Mouse (Mus musculus): ENCODE results near the gene Tmem189. TPM values are rescaled to one million over a fixed set of nuclear protein-coding genes. Genes with fewer than 3 reads are reported as not detected.
A peak's percentile ranks its signal among the peaks of the same experiment; 100 is the strongest.

The Tmem189 gene
- total RNA-seq, 2 experiments from 2014 or later, result 16.8 to 19.5 TPM

DNA sequence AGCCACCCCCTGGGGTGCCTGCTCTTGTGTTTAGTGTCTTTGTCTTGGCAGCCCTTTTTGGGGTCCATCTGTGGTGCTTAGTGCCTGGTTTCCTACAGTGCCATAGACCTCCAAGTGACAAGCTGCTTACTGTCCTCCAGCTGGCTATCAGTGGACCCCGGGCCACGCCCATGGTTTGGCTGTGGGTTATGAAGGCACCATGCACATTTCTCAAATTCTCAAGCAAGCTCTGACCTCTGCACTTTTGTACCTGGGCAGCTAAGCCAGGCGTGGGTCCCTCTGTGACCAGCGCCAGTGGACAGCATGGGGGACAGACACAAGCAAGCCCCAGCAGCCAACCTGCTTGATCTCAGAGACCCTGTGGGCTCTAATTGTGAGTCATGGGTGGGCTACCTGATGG lies 14.8 kb upstream of the Tmem189 start:
- ATAC-seq (replicated peaks; ENCODE audit: low FRiP score, low TSS enrichment, poor library complexity, severe bottlenecking), result no peak

GRCm38 (mm10) chr2:167702126-167702525 lies 12.5 kb upstream of the Tmem189 start:
- ATAC-seq (replicated peaks; ENCODE audit: low FRiP score, low TSS enrichment, poor library complexity, severe bottlenecking), result no peak

DNA sequence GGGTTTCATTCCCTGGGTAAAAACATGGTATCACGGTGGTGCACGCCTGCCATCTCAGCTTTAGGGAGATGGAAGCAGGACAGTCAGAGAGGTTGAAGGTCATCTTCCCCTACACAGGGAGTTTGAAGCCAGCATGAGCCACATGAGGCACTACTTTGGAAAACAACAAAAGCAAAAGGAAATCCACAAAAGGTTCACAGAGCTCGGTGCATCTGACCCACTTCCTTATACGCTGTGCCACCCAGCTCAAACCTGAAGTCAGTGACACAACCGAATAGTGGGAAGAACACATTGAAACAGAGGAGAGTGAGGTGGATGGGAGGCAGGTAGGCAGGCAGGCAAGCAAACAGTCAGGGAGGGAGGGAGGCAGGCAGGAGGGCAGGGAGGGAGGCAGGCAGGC lies 11.8 kb upstream of the Tmem189 start:
- ATAC-seq (replicated peaks; ENCODE audit: low FRiP score, low TSS enrichment, poor library complexity, severe bottlenecking), result no peak

DNA sequence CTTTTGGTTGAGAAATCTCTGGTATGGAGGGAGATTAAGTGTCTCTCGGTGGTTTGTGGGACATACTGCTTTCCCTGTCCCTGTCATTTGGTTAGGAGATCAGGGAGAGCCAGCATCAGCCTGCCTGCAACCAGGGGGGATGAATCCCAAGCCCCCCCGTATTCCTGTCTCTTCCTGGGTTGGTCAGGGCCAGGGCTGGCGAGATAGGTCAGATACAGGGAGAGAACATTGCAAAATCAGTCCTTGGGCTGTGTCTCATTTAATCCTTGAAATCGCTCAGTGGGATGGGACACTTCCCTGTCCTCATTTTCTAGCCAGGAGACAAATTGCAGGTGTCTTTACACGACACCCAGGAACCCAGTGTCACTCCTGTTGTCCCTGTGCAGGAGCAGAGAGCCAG lies 10.4 kb upstream of the Tmem189 start:
- ATAC-seq (replicated peaks; ENCODE audit: low FRiP score, low TSS enrichment, poor library complexity, severe bottlenecking), result no peak

DNA sequence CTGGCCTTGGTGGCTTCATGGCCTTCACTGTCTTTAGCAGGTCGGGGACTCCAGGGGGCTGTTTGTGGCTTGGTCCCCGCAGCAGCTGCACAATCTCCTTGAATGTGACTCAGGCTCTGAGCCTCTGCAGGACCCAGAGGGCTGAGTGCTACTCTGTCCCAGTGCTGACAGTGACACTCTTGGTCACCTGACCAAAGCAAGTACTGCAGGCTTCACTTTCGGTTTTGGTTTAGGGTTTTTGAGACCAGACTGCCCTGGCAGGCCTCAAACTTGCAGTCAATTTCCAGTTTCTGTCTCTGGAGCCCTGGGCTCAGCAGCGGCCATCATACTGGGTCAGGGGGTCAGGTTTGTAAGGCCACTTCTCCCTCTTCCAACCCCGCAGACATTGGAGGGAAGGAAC lies 8.3 kb upstream of the Tmem189 start:
- ATAC-seq (replicated peaks; ENCODE audit: low FRiP score, low TSS enrichment, poor library complexity, severe bottlenecking), result peak; percentile 89

DNA sequence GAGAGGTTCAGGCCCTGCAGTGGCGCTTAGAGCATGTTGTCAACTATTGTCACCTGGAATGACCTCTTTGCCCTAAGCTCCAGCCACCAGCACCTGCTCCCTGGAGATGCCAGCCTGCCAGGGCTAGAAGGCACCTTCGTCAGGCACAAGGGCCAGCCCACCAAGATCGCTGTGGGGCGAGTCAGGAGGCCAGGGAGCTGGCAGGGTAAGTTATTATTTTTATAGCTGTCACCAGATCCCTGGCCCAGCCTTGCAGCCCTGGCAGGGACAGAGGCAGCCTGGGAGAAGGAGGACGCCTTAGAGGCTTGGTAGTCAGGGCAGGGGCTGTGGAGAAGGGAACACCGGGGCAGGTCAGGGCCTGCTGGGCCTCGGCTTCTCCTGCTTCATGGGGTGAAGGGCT lies 6.5 kb upstream of the Tmem189 start:
- no peak for ATAC-seq (replicated peaks; ENCODE audit: low FRiP score, low TSS enrichment, poor library complexity, severe bottlenecking)

GRCm38 (mm10) chr2:167695491-167695890 lies 5.9 kb upstream of the Tmem189 start:
- no peak for ATAC-seq (replicated peaks; ENCODE audit: low FRiP score, low TSS enrichment, poor library complexity, severe bottlenecking)

- no peak for ATAC-seq (replicated peaks; ENCODE audit: low FRiP score, low TSS enrichment, poor library complexity, severe bottlenecking)
These were observed 5.3 kb upstream of the Tmem189 start for GRCm38 (mm10) chr2:167694963-167695362.

DNA sequence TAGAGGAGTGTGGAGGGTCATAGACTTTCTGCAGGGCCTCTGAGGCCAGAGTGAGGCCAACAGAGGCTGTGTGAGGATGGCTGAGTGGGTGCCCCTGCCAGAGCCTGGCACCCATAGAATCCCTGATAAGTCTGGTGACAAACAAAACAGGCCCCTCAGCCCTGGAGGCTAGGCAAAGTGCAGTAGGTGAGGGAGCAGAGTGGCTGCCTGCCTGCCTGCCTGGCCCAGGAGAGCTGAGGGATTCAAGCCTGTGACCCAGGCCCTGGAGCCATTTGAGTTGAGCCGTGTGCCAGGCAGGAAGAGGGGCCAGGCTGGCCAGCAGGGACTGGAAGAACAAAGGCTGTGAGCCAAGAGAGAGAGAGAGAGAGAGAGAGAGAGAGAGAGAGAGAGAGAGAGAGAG lies 4.6 kb upstream of the Tmem189 start:
- no peak for ATAC-seq (replicated peaks; ENCODE audit: low FRiP score, low TSS enrichment, poor library complexity, severe bottlenecking)

GRCm38 (mm10) chr2:167693540-167693939 lies 3.9 kb upstream of the Tmem189 start:
- no peak for ATAC-seq (replicated peaks; ENCODE audit: low FRiP score, low TSS enrichment, poor library complexity, severe bottlenecking)

DNA sequence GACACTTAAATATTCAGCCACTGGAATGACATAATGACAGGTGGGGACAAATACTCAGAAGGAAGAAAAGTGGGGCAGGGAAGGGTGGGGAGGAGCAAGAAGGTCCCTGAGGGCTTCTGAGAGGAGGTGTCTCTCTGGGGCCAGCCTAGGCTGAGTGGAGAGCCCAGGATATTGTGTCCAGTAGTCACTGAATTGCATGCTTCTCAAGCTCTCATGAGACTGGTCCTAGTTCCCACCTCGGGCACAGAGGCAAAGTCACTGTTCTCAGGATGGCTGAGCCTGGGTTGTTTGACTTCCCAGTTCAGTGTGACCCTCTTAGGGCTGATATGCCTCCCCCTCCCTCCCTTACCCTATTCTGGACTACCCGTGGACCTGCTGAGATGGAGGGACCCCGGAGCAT lies 3.2 kb upstream of the Tmem189 start:
- no peak for ATAC-seq (replicated peaks; ENCODE audit: low FRiP score, low TSS enrichment, poor library complexity, severe bottlenecking)

GRCm38 (mm10) chr2:167691871-167692661 lies 2.4 kb upstream of the Tmem189 start:
- ATAC-seq (replicated peaks; ENCODE audit: low FRiP score, low TSS enrichment, poor library complexity, severe bottlenecking), result no peak

DNA sequence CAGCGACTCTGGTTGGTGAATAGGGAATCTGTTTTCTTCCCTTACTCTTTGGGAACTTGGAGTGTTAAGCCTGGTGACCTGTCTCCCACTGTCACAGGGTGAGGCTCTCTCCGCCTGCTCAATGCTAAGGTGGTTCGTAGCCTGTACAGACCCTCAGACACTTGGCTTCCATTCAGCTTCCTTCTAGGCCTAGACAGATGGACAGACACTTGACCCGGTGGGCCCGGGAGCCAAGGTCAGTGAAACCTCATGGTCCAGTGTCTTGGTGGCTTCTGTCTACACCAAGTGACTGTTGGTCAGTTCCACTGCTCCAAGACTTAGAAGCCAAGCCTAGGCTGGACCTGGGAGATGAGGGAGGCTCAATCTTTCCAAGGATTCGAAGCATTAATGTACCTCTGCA lies 1.8 kb upstream of the Tmem189 start:
- ATAC-seq (replicated peaks; ENCODE audit: low FRiP score, low TSS enrichment, poor library complexity, severe bottlenecking), result no peak

DNA sequence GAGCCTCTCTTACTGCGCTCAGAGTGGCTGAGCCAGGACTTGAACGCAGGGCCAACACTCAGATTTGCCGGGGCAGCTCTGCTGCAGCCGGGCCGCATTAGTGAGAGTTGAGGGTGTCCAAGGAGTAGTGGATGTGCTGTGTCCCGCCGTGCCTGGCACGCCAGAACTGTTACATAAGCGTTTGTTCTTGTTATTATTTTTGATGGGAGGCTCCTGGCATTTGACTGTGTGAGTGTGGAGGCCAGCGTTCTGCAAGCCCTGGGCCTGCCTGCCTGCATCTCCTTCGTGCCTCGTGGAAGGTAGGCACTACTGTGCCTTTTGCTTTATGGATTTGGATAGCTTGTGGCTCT lies 1.3 kb upstream of the Tmem189 start:
- no peak for ATAC-seq (replicated peaks; ENCODE audit: low FRiP score, low TSS enrichment, poor library complexity, severe bottlenecking)

GRCm38 (mm10) chr2:167690219-167690961 lies 768 bp upstream of the Tmem189 start:
- no peak for ATAC-seq (replicated peaks; ENCODE audit: low FRiP score, low TSS enrichment, poor library complexity, severe bottlenecking)

GRCm38 (mm10) chr2:167688498-167689451 lies 847 bp downstream of the Tmem189 start, which contains the start of gene Cebpb:
Cebpb (plus strand) TSS chr2:167688915.
- ATAC-seq (replicated peaks; ENCODE audit: low FRiP score, low TSS enrichment, poor library complexity, severe bottlenecking), result peak; percentile 37

DNA sequence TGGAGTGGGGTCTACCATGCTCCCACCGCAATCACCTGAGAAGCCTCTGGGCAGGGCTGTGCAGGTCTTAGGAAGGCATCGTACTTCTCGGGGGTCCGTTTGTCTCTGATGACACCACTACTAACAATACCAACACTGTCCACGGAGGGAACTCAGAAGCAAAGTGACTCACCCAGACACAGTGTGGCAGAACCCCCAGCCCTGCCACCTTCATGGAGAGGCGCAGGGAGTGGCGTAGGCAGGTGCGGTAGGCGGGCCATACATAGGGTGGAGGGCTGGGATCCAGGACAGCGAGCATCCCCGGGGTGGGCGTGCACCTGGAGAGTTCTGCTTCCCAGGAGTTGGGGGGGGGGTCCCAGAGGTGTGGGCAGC lies 1.5 kb downstream of the Tmem189 start:
- ATAC-seq (replicated peaks; ENCODE audit: low FRiP score, low TSS enrichment, poor library complexity, severe bottlenecking), result no peak

- ATAC-seq (replicated peaks; ENCODE audit: low FRiP score, low TSS enrichment, poor library complexity, severe bottlenecking), result no peak
These were observed 1.9 kb downstream of the Tmem189 start for GRCm38 (mm10) chr2:167687651-167688101.

DNA sequence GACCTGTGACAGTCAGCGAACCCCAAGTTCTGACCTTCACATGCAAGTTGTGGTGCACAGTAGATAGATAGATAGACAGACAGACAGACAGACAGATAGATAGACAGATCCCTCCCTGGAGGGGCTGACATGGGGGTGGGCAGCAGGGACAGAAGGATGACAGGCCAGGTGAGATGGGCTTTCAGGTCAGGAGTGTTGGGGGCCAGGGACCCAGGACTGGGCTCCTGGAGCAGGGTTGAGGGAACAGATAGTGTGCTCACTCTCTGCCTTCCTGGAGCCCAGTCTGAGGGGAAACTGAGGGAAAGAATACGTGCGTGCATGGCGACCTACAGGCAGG lies 2.4 kb downstream of the Tmem189 start:
- ATAC-seq (replicated peaks; ENCODE audit: low FRiP score, low TSS enrichment, poor library complexity, severe bottlenecking), result no peak

All from megakaryocyte-erythroid progenitor cell, adult 5-6 weeks (primary cell).